Mouse (Mus musculus): Measurements from ENCODE around the gene Ampd3. TPM values are rescaled to one million over a fixed set of nuclear protein-coding genes. Genes with fewer than 3 reads are reported as not detected.

Gene Ampd3
- polyA plus RNA-seq, 1 experiment from 2014 or later, result 13.9 TPM

- WGBS, result 37% methylated on average over 2 of the region's 2 CpGs
- Histone ChIP-seq H3K4me1 (ENCODE audit: control insufficient read depth, insufficient read depth, low read length) (0 out of 2 replicates have a peak, but pooled peaks cover 3% of the 10 kb centered on the region), H3K27ac (ENCODE audit: low read length) (no peak overlapping the region), H3K27me3 (ENCODE audit: control insufficient read depth, insufficient read depth, low read depth, low read length) (no peaks in the 10 kb centered on the region), H3K9me3 (replicated peaks; ENCODE audit: control insufficient read depth, low read length, poor library complexity, severe bottlenecking) (no peaks in the 10 kb centered on the region), H3K4me3 (ENCODE audit: low read depth, low read length) (no peak overlapping the region), H3K4me2 (ENCODE audit: low read length) (no peak overlapping the region), H3K36me3 (ENCODE audit: control insufficient read depth, insufficient read depth, low read length) (no peaks in the 10 kb centered on the region), H3K9ac (ENCODE audit: low read depth, low read length) (no peak overlapping the region)
- no peak for ATAC-seq
Measured at GRCm38 (mm10) chr7:110736914-110737313, 31.1 kb upstream of the Ampd3 start.

GRCm38 (mm10) chr7:110739764-110740163 is 28.2 kb upstream of the Ampd3 start:
- 38% methylated on average over 5 of the region's 5 CpGs for WGBS
- Histone ChIP-seq H3K27ac (ENCODE audit: low read length) (no peak overlapping the region), H3K4me2 (ENCODE audit: low read length) (no peak overlapping the region)

GRCm38 (mm10) chr7:110740188-110740587 is 27.8 kb upstream of the Ampd3 start:
- no peaks in the 10 kb centered on the region for H3K27me3 ChIP-seq (ENCODE audit: control insufficient read depth, insufficient read depth, low read depth, low read length)
- no peak overlapping the region for H3K4me3 ChIP-seq (ENCODE audit: low read depth, low read length)
- H3K4me1 ChIP-seq (ENCODE audit: control insufficient read depth, insufficient read depth, low read length), result 0 out of 2 replicates have a peak, but pooled peaks cover 2% of the 10 kb centered on the region
- H3K9ac ChIP-seq (ENCODE audit: low read depth, low read length), result no peak overlapping the region
- H3K27ac ChIP-seq (ENCODE audit: low read length), result no peak overlapping the region
- H3K4me2 ChIP-seq (ENCODE audit: low read length), result no peak overlapping the region
- peak; percentile 72 for ATAC-seq
- no peaks in the 10 kb centered on the region for H3K9me3 ChIP-seq (replicated peaks; ENCODE audit: control insufficient read depth, low read length, poor library complexity, severe bottlenecking)
- no peaks in the 10 kb centered on the region for H3K36me3 ChIP-seq (ENCODE audit: control insufficient read depth, insufficient read depth, low read length)
- 30% methylated on average over 2 of the region's 2 CpGs for WGBS

More at GRCm38 (mm10) chr7:110739764-110740163, 28.2 kb upstream of the Ampd3 start:
- Histone ChIP-seq H3K27me3 (ENCODE audit: control insufficient read depth, insufficient read depth, low read depth, low read length) (no peaks in the 10 kb centered on the region), H3K4me1 (ENCODE audit: control insufficient read depth, insufficient read depth, low read length) (0 out of 2 replicates have a peak, but pooled peaks cover 2% of the 10 kb centered on the region), H3K36me3 (ENCODE audit: control insufficient read depth, insufficient read depth, low read length) (no peaks in the 10 kb centered on the region), H3K9ac (ENCODE audit: low read depth, low read length) (no peak overlapping the region), H3K4me3 (ENCODE audit: low read depth, low read length) (no peak overlapping the region), H3K9me3 (replicated peaks; ENCODE audit: control insufficient read depth, low read length, poor library complexity, severe bottlenecking) (no peaks in the 10 kb centered on the region)
- ATAC-seq, result peak; percentile 17; the same call in 1 of the 2 replicates

GRCm38 (mm10) chr7:110742022-110742421 is 26.0 kb upstream of the Ampd3 start:
- Histone ChIP-seq H3K27me3 (ENCODE audit: control insufficient read depth, insufficient read depth, low read depth, low read length) (no peaks in the 10 kb centered on the region), H3K4me2 (ENCODE audit: low read length) (no peak overlapping the region), H3K4me1 (ENCODE audit: control insufficient read depth, insufficient read depth, low read length) (0 out of 2 replicates have a peak, but pooled peaks cover 4% of the 10 kb centered on the region), H3K27ac (ENCODE audit: low read length) (no peak overlapping the region), H3K4me3 (ENCODE audit: low read depth, low read length) (no peak overlapping the region), H3K9me3 (replicated peaks; ENCODE audit: control insufficient read depth, low read length, poor library complexity, severe bottlenecking) (no peaks in the 10 kb centered on the region), H3K9ac (ENCODE audit: low read depth, low read length) (no peak overlapping the region), H3K36me3 (ENCODE audit: control insufficient read depth, insufficient read depth, low read length) (no peaks in the 10 kb centered on the region)
- 92% methylated on average over 5 of the region's 5 CpGs for WGBS
- no peak for ATAC-seq

- Histone ChIP-seq H3K9ac (ENCODE audit: low read depth, low read length) (no peak overlapping the region), H3K9me3 (replicated peaks; ENCODE audit: control insufficient read depth, low read length, poor library complexity, severe bottlenecking) (no peaks in the 10 kb centered on the region), H3K27ac (ENCODE audit: low read length) (no peak overlapping the region), H3K36me3 (ENCODE audit: control insufficient read depth, insufficient read depth, low read length) (no peaks in the 10 kb centered on the region), H3K4me2 (ENCODE audit: low read length) (no peak overlapping the region), H3K27me3 (ENCODE audit: control insufficient read depth, insufficient read depth, low read depth, low read length) (no peaks in the 10 kb centered on the region), H3K4me1 (ENCODE audit: control insufficient read depth, insufficient read depth, low read length) (0 out of 2 replicates have a peak, but pooled peaks cover 2% of the 10 kb centered on the region), H3K4me3 (ENCODE audit: low read depth, low read length) (no peak overlapping the region)
- WGBS, result 34% methylated on average over 5 of the region's 5 CpGs
- ATAC-seq, result peak; percentile 56
Measured at GRCm38 (mm10) chr7:110746087-110746562, 21.9 kb upstream of the Ampd3 start.

GRCm38 (mm10) chr7:110746809-110747208 is 21.2 kb upstream of the Ampd3 start:
- H3K4me2 ChIP-seq (ENCODE audit: low read length), result no peak overlapping the region
- 0 out of 2 replicates have a peak, but pooled peaks cover 2% of the 10 kb centered on the region for H3K4me1 ChIP-seq (ENCODE audit: control insufficient read depth, insufficient read depth, low read length)
- no peaks in the 10 kb centered on the region for H3K9me3 ChIP-seq (replicated peaks; ENCODE audit: control insufficient read depth, low read length, poor library complexity, severe bottlenecking)
- H3K36me3 ChIP-seq (ENCODE audit: control insufficient read depth, insufficient read depth, low read length), result no peaks in the 10 kb centered on the region
- no peak overlapping the region for H3K4me3 ChIP-seq (ENCODE audit: low read depth, low read length)
- no peaks in the 10 kb centered on the region for H3K27me3 ChIP-seq (ENCODE audit: control insufficient read depth, insufficient read depth, low read depth, low read length)
- no peak for ATAC-seq
- H3K27ac ChIP-seq (ENCODE audit: low read length), result no peak overlapping the region
- 63% methylated on average over 2 of the region's 2 CpGs for WGBS
- no peak overlapping the region for H3K9ac ChIP-seq (ENCODE audit: low read depth, low read length)

GRCm38 (mm10) chr7:110750834-110751233 is 17.2 kb upstream of the Ampd3 start:
- H3K9me3 ChIP-seq (replicated peaks; ENCODE audit: control insufficient read depth, low read length, poor library complexity, severe bottlenecking), result no peaks in the 10 kb centered on the region
- H3K4me3 ChIP-seq (ENCODE audit: low read depth, low read length), result no peak overlapping the region
- H3K9ac ChIP-seq (ENCODE audit: low read depth, low read length), result no peak overlapping the region
- no peak overlapping the region for H3K27ac ChIP-seq (ENCODE audit: low read length)
- H3K27me3 ChIP-seq (ENCODE audit: control insufficient read depth, insufficient read depth, low read depth, low read length), result no peaks in the 10 kb centered on the region
- WGBS, result 36% methylated on average over 4 of the region's 4 CpGs
- no peak for ATAC-seq
- H3K4me1 ChIP-seq (ENCODE audit: control insufficient read depth, insufficient read depth, low read length), result 0 out of 2 replicates have a peak, but pooled peaks cover 1% of the 10 kb centered on the region
- H3K4me2 ChIP-seq (ENCODE audit: low read length), result no peak overlapping the region
- H3K36me3 ChIP-seq (ENCODE audit: control insufficient read depth, insufficient read depth, low read length), result no peaks in the 10 kb centered on the region

- Histone ChIP-seq H3K4me3 (ENCODE audit: low read depth, low read length) (no peak overlapping the region), H3K27ac (ENCODE audit: low read length) (no peak overlapping the region), H3K36me3 (ENCODE audit: control insufficient read depth, insufficient read depth, low read length) (no peaks in the 10 kb centered on the region), H3K9ac (ENCODE audit: low read depth, low read length) (no peak overlapping the region), H3K4me1 (ENCODE audit: control insufficient read depth, insufficient read depth, low read length) (no peaks in the 10 kb centered on the region), H3K9me3 (replicated peaks; ENCODE audit: control insufficient read depth, low read length, poor library complexity, severe bottlenecking) (no peaks in the 10 kb centered on the region), H3K27me3 (ENCODE audit: control insufficient read depth, insufficient read depth, low read depth, low read length) (no peaks in the 10 kb centered on the region), H3K4me2 (ENCODE audit: low read length) (no peak overlapping the region)
- ATAC-seq, result no peak
- WGBS, result 81% methylated on average over 1 of the region's 1 CpGs
Measured at GRCm38 (mm10) chr7:110751634-110752033, 16.4 kb upstream of the Ampd3 start.

- WGBS, result 89% methylated on average over 1 of the region's 1 CpGs
- Histone ChIP-seq H3K4me2 (ENCODE audit: low read length) (no peak overlapping the region), H3K4me3 (ENCODE audit: low read depth, low read length) (no peak overlapping the region), H3K27me3 (ENCODE audit: control insufficient read depth, insufficient read depth, low read depth, low read length) (no peaks in the 10 kb centered on the region), H3K9me3 (replicated peaks; ENCODE audit: control insufficient read depth, low read length, poor library complexity, severe bottlenecking) (no peaks in the 10 kb centered on the region), H3K36me3 (ENCODE audit: control insufficient read depth, insufficient read depth, low read length) (no peaks in the 10 kb centered on the region), H3K27ac (ENCODE audit: low read length) (no peak overlapping the region), H3K9ac (ENCODE audit: low read depth, low read length) (no peak overlapping the region), H3K4me1 (ENCODE audit: control insufficient read depth, insufficient read depth, low read length) (no peaks in the 10 kb centered on the region)
- ATAC-seq, result no peak
Measured at GRCm38 (mm10) chr7:110753310-110753709, 14.7 kb upstream of the Ampd3 start.
